Mouse (Mus musculus) embryonic facial prominence, embryonic 14.5 days (tissue): ENCODE data around the gene Rprd2. TPM values are rescaled to one million over a fixed set of nuclear protein-coding genes. Genes with fewer than 3 reads are reported as not detected.

Experiments
- ATAC-seq: fragments of 200-750 bp; cut with Nextera tagmentation; 2 replicates; pipeline ENCODE4 v1.8.0; 2017; ENCODE audit warnings: low read depth, moderate number of reproducible peaks, moderate TSS enrichment
- DNase-seq: peaks from one replicate; pipeline ENCODE4 v3.0.0-alpha.2; 2015; ENCODE audit warnings: low spot score
- H3K27ac ChIP-seq: fragments of 300-500 bp; sonication (generic); replicated peaks from 2 replicates; pipeline ENCODE4 v1.5.1; 2014; ENCODE audit warnings: low read depth, mild to moderate bottlenecking, low read length, moderate library complexity
- H3K27me3 ChIP-seq: fragments of 300-500 bp; sonication (generic); replicated peaks from 2 replicates; pipeline ENCODE4 v1.6.1; 2014; ENCODE audit warnings: low read length; ENCODE audit not compliant: control insufficient read depth, insufficient read depth
- H3K36me3 ChIP-seq: fragments of 300-500 bp; sonication (generic); 2 replicates; pipeline ENCODE4 v1.6.1; 2014; ENCODE audit warnings: low read length, mixed read lengths; ENCODE audit not compliant: control insufficient read depth, insufficient read depth
- H3K4me1 ChIP-seq: fragments of 300-500 bp; sonication (generic); 2 replicates; pipeline ENCODE4 v1.6.1; 2014; ENCODE audit warnings: antibody characterized with exemption, low read length; ENCODE audit not compliant: control insufficient read depth, insufficient read depth
- H3K4me2 ChIP-seq: fragments of 300-500 bp; sonication (generic); 2 replicates; pipeline ENCODE4 v1.6.1; 2014; ENCODE audit warnings: low read depth, mild to moderate bottlenecking, low read length, moderate library complexity, mixed read lengths
- H3K4me3 ChIP-seq: fragments of 300-500 bp; sonication (generic); 2 replicates; pipeline ENCODE4 v1.5.1; 2014; ENCODE audit warnings: low read depth, mild to moderate bottlenecking, low read length
- H3K9ac ChIP-seq: fragments of 300-500 bp; sonication (generic); 2 replicates; pipeline ENCODE4 v1.6.1; 2014; ENCODE audit warnings: low read depth, mild to moderate bottlenecking, low read length, moderate library complexity, mixed read lengths
- H3K9me3 ChIP-seq: fragments of 300-500 bp; sonication (generic); 2 replicates; pipeline ENCODE4 v1.6.1; 2016; ENCODE audit warnings: low read length; ENCODE audit not compliant: control insufficient read depth
- WGBS: fragments of 180-500 bp; shearing (Covaris S2); extraction: QIAGEN DNeasy Blood & Tissue Kit; methylation state at CpG from one replicate; pipeline ENCODE4 v1.1.7; 2014; 5-methylcytosine and 5-hydroxymethylcytosine counted together
- polyA plus RNA-seq: library from polyadenylated mRNA; unstranded; fragments of >200 nt; fragmentation: Nextera tagmentation; extraction: Ambion mirVana; gene quantifications from 2 replicates; pipeline ENCODE4 v1.2.1, GENCODE M21; 2014

Rprd2 gene
- polyA plus RNA-seq, 1 experiment from 2014 or later: 20.5 TPM

- Histone ChIP-seq H3K4me3 (no peak overlapping the region), H3K4me2 (no peak overlapping the region), H3K9me3 (no peaks in the 10 kb centered on the region), H3K4me1 (no peaks in the 10 kb centered on the region), H3K36me3 (peaks cover 48% of the 10 kb centered on the region), H3K27me3 (no peaks in the 10 kb centered on the region), H3K27ac (no peak overlapping the region), H3K9ac (no peak overlapping the region)
- DNase-seq (no peak), ATAC-seq (no peak)
- WGBS: 74% methylated on average over 4 of the region's 4 CpGs
Observed at GRCm38 (mm10) chr3:95761771-95762170, 56.9 kb downstream of the Rprd2 start.

- Histone ChIP-seq H3K9me3 (no peaks in the 10 kb centered on the region), H3K27me3 (no peaks in the 10 kb centered on the region), H3K27ac (no peak overlapping the region), H3K36me3 (peaks cover 37% of the 10 kb centered on the region), H3K4me1 (no peaks in the 10 kb centered on the region), H3K4me2 (no peak overlapping the region), H3K4me3 (no peak overlapping the region), H3K9ac (no peak overlapping the region)
- ATAC-seq (no peak), DNase-seq (no peak)
Observed at GRCm38 (mm10) chr3:95760656-95761055, 58.0 kb downstream of the Rprd2 start.

- Histone ChIP-seq H3K9me3 (no peaks in the 10 kb centered on the region), H3K4me1 (no peaks in the 10 kb centered on the region), H3K27me3 (no peaks in the 10 kb centered on the region), H3K9ac (no peak within 1 kb of the TSS), H3K4me2 (no peak within 1 kb of the TSS), H3K27ac (no peak within 1 kb of the TSS), H3K4me3 (no peak within 1 kb of the TSS), H3K36me3 (peaks cover 32% of the 10 kb centered on the region)
- ATAC-seq (no peak), DNase-seq (no peak)
- 91% methylated on average over 6 of the region's 6 CpGs for whole genome bisulfite sequencing
Observed at GRCm38 (mm10) chr3:95760106-95760505, 58.6 kb downstream of the Rprd2 start, which contains the start of gene Tars2. Gene Tars2, minus strand, starts transcription at chr3:95760206.

- H3K4me2 ChIP-seq: no peak overlapping the region
- no peaks in the 10 kb centered on the region; the same call in 1 of the 2 replicates for H3K4me1 ChIP-seq
- no peak overlapping the region for H3K27ac ChIP-seq
- H3K36me3 ChIP-seq: peaks cover 17% of the 10 kb centered on the region
- H3K4me3 ChIP-seq: no peak overlapping the region
- ATAC-seq (no peak), DNase-seq (no peak)
- WGBS: 54% methylated on average over 9 of the region's 9 CpGs
- no peak overlapping the region for H3K9ac ChIP-seq
- H3K9me3 ChIP-seq: no peaks in the 10 kb centered on the region
- H3K27me3 ChIP-seq: no peaks in the 10 kb centered on the region
Observed at GRCm38 (mm10) chr3:95758467-95759218, 60.0 kb downstream of the Rprd2 start.

- no peak overlapping the region for H3K4me2 ChIP-seq
- 84% methylated on average over 2 of the region's 2 CpGs for WGBS
- DNase-seq: no peak
Observed at GRCm38 (mm10) chr3:95756808-95757207, 61.9 kb downstream of the Rprd2 start.

GRCm38 (mm10) chr3:95754345-95755206 lies 64.1 kb downstream of the Rprd2 start:
- H3K4me3 ChIP-seq: peak overlapping the region; percentile 51
- H3K4me1 ChIP-seq: no peaks in the 10 kb centered on the region; the same call in 1 of the 2 replicates
- ATAC-seq (peak; percentile 99), DNase-seq (peak; percentile 97)
- peaks cover 29% of the 10 kb centered on the region for H3K36me3 ChIP-seq
- no peaks in the 10 kb centered on the region for H3K9me3 ChIP-seq
- H3K9ac ChIP-seq: peak overlapping the region; percentile 65
- peak overlapping the region; percentile 10; the same call in 1 of the 2 replicates for H3K27ac ChIP-seq
- H3K4me2 ChIP-seq: peak overlapping the region; percentile 69
- H3K27me3 ChIP-seq: no peaks in the 10 kb centered on the region
- WGBS: under 1% methylated on average over 29 of the region's 30 CpGs

More at GRCm38 (mm10) chr3:95756808-95757207, 61.9 kb downstream of the Rprd2 start:
- no peaks in the 10 kb centered on the region for H3K27me3 ChIP-seq
- H3K9ac ChIP-seq: no peak overlapping the region
- H3K27ac ChIP-seq: no peak overlapping the region
- H3K9me3 ChIP-seq: no peaks in the 10 kb centered on the region
- ATAC-seq: no peak
- no peaks in the 10 kb centered on the region; the same call in 1 of the 2 replicates for H3K4me1 ChIP-seq
- peaks cover 12% of the 10 kb centered on the region; the same call in 1 of the 2 replicates for H3K36me3 ChIP-seq
- H3K4me3 ChIP-seq: no peak overlapping the region

GRCm38 (mm10) chr3:95752935-95753334 lies 65.7 kb downstream of the Rprd2 start:
- DNase-seq: no peak
- Histone ChIP-seq H3K36me3 (peaks cover 45% of the 10 kb centered on the region), H3K4me1 (no peaks in the 10 kb centered on the region; the same call in 1 of the 2 replicates), H3K4me2 (no peak overlapping the region), H3K4me3 (no peak overlapping the region), H3K27ac (no peak overlapping the region), H3K9me3 (no peaks in the 10 kb centered on the region), H3K27me3 (no peaks in the 10 kb centered on the region), H3K9ac (no peak overlapping the region)
- no peak for ATAC-seq
- 70% methylated on average over 3 of the region's 3 CpGs for WGBS

- Histone ChIP-seq H3K36me3 (peaks cover 59% of the 10 kb centered on the region), H3K9me3 (no peaks in the 10 kb centered on the region), H3K4me3 (no peak overlapping the region), H3K4me1 (no peaks in the 10 kb centered on the region), H3K4me2 (no peak overlapping the region), H3K9ac (no peak overlapping the region), H3K27ac (no peak overlapping the region), H3K27me3 (no peaks in the 10 kb centered on the region)
- DNase-seq (no peak), ATAC-seq (no peak)
- 68% methylated on average over 7 of the region's 8 CpGs for WGBS
Observed at GRCm38 (mm10) chr3:95740406-95740805, 78.3 kb downstream of the Rprd2 start.
